Mouse (Mus musculus): Measurements from ENCODE around the gene Lrwd1.
A peak's percentile ranks its signal among the peaks of the same experiment; 100 is the strongest.

The Lrwd1 gene

DNA sequence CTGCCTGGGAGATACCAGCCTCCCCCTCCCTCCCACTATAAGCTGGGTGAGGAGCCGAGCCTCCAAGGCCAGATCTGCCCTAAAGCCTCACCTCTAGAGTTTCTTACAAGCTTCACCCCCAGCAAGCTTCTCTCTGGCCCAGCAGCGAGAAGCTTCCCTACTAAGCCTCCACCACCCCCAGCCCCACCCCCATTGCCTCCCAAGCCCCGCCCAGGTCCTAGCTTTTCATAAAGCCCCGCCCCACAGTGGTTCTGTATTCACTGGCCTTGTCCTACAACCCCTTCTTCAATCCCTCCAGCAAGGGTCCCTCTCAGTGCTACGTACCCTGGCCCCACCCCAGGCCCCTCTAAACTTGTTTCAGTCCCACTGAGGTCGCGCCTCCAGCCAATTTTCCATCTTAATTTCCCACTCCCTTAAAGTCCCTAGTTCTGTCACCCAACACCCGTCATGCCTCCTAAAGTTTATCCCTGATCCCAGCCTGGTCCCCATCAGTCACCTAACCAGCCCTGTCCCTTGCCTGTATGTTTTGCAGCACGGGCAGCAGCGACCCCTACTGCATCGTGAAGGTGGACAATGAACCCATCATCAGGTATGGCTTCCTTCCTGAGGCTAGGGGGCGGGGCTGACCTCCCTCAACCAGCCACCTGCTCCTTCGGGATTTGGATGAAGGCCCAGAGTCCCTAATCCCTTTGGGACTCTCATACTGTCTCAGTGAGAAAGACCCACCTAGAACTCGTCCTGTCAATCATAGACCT lies 46.9 kb downstream of the Lrwd1 start:
- no peak for DNase-seq

- DNase-seq = no peak
These were observed 49.6 kb downstream of the Lrwd1 start for GRCm38 (mm10) chr5:136086290-136086689.

DNA sequence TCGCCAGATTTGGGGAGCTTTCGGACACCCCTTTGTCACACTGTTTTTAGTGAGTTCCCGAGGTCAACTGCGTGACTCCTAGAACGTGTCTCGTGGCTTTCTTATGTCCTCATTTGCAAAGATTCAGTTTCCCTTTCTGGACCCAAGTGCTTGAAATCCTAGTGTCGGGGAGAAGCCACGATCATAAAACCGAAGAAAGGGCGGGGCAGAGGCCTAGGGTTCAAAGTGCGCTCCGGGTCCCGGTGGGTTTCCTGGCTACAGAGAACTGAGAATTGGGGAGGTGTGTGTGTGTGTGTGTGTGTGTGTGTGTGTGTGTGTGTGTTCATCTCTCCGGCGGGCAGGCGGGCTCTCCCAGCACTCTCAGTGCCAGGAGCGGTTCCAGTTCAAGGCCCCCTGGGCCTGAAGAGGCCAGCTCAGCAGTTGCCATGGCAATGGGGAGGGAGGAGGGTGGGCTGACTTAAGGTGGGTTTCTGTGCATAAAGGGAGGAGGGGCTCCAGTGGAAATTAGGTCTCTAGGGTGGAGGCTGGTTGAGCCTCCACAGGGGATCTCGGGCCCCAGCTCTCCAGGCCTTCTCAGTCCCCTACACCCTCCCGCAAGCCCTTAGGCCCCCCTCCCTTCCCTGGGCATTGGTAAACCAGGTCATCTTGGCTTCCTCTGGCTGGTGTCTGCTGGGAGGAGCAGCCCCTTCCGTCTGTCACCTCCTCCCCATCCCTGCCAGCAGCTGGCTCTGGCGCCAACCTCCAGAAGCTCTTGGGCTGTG lies 50.8 kb downstream of the Lrwd1 start:
- no peak for DNase-seq

GRCm38 (mm10) chr5:136084144-136084881 lies 51.6 kb downstream of the Lrwd1 start:
- DNase-seq = no peak

- DNase-seq = peak; percentile 93
These were observed 52.2 kb downstream of the Lrwd1 start, which contains the start of gene Rasa4 for GRCm38 (mm10) chr5:136083669-136084107. Gene Rasa4 (plus strand): TSS chr5:136083916.

GRCm38 (mm10) chr5:136082345-136082744 lies 53.5 kb downstream of the Lrwd1 start:
- no peak for DNase-seq

DNA sequence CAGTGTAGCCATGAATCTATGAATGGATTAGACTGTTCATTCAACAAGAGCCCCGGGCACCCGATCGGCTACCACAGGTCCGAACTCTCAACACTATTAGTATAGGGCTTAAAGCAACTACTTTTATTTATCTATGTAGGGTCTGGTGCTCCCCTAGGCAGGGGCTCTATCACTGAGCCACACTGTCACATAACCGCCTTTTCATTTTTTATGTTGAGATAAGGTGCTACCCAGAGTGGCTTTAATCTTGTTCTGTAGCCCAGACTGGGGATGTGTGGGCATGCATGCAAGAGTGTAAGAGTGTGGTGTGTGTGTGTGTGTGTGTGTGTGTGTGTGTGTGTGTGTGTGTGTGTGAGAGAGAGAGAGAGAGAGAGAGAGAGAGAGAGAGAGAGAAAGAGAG lies 57.7 kb downstream of the Lrwd1 start:
- DNase-seq = no peak

- no peak for DNase-seq
These were observed 58.8 kb downstream of the Lrwd1 start for GRCm38 (mm10) chr5:136077001-136077550.

DNA sequence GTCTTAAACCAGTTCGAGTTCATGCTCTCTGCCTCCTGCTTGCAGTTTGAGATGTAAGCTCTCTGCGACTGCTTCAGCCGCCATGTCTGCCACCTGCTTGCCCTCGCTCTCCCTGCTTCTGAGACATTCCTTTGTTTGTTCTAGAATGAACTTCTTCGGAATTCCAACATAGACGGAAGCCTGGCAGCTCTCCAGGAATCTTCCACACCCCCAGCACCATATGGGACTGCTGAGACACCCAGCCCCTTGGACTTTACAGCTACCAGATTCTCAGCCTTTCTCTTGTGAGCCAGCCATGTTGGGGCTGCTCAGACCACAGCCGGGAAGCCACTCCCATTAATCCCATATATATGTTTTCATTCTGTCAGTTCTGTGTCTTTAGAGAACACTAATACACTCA lies 59.6 kb downstream of the Lrwd1 start:
- no peak for DNase-seq

- DNase-seq = no peak
These were observed 60.8 kb downstream of the Lrwd1 start for GRCm38 (mm10) chr5:136075076-136075475.

DNA sequence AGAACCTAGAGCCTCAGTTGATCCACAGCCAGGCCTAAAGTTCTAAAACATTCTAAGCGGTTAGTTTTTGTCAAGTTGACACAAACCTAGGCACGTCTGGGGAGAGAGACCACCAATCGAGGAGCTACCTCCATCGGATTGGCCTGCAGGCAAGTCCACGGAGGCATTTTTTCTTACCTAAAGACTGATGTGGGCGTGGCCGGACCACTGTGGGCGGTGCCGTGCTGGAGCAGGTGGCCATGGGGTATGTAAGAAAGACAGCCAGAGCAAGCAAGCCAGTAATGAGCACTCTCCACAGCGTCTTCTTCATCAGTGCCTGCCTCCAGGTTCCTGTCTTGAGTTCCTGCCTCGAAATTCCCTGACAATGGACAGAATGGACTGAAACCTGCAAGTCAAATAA lies 62.3 kb downstream of the Lrwd1 start:
- no peak for DNase-seq

DNA sequence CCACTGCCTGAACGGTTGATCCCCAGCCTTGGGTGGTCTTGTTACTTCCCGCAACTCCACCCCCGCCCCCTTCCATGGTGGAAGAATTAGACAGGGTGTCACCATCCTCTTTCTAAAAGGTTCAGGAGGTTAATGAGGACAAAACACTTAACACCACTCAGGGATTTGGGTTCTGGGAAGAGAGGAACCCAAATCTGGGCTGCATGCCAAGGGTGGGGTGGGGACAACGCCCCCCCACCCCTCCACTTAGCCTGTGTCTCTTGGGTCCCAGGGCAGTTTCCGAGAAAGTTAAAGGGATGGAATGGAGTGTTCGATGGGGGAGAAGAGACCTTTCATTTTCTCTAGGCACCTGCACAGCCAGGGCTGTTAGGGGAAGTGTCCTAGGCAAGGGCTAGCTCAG lies 62.8 kb downstream of the Lrwd1 start:
- DNase-seq = no peak
